Mouse (Mus musculus): ENCODE measurements around the gene Ncam1.

Gene Ncam1

GRCm38 (mm10) chr9:49755214-49755613 is 43.5 kb downstream of the Ncam1 start:
- no peak for DNase-seq (ENCODE audit: low read depth, low spot score)

- no peak for DNase-seq (ENCODE audit: low read depth, low spot score)
Measured at GRCm38 (mm10) chr9:49751466-49751865, 47.3 kb downstream of the Ncam1 start.

GRCm38 (mm10) chr9:49746176-49746575 is 52.5 kb downstream of the Ncam1 start:
- no peak for DNase-seq (ENCODE audit: low read depth, low spot score)

GRCm38 (mm10) chr9:49745696-49746095 is 53.0 kb downstream of the Ncam1 start:
- DNase-seq (ENCODE audit: low read depth, low spot score), result peak; percentile 38

GRCm38 (mm10) chr9:49744286-49744685 is 54.4 kb downstream of the Ncam1 start:
- no peak for DNase-seq (ENCODE audit: low read depth, low spot score)

- DNase-seq (ENCODE audit: low read depth, low spot score), result no peak
Measured at GRCm38 (mm10) chr9:49739935-49740334, 58.8 kb downstream of the Ncam1 start.

GRCm38 (mm10) chr9:49738546-49738945 is 60.2 kb downstream of the Ncam1 start:
- DNase-seq (ENCODE audit: low read depth, low spot score), result no peak

GRCm38 (mm10) chr9:49737166-49737565 is 61.6 kb downstream of the Ncam1 start:
- DNase-seq (ENCODE audit: low read depth, low spot score), result no peak

GRCm38 (mm10) chr9:49734348-49735007 is 64.2 kb downstream of the Ncam1 start:
- no peak for DNase-seq (ENCODE audit: low read depth, low spot score)

- DNase-seq (ENCODE audit: low read depth, low spot score), result no peak
Measured at GRCm38 (mm10) chr9:49733726-49734125, 65.0 kb downstream of the Ncam1 start.

- DNase-seq (ENCODE audit: low read depth, low spot score), result no peak
Measured at GRCm38 (mm10) chr9:49729479-49729878, 69.2 kb downstream of the Ncam1 start.

- DNase-seq (ENCODE audit: low read depth, low spot score), result no peak
Measured at GRCm38 (mm10) chr9:49728211-49728610, 70.5 kb downstream of the Ncam1 start.

GRCm38 (mm10) chr9:49722765-49723164 is 76.0 kb downstream of the Ncam1 start:
- no peak for DNase-seq (ENCODE audit: low read depth, low spot score)

GRCm38 (mm10) chr9:49715121-49715520 is 83.6 kb downstream of the Ncam1 start:
- no peak for DNase-seq (ENCODE audit: low read depth, low spot score)

- no peak for DNase-seq (ENCODE audit: low read depth, low spot score)
Measured at GRCm38 (mm10) chr9:49714091-49714490, 84.6 kb downstream of the Ncam1 start.

- no peak for DNase-seq (ENCODE audit: low read depth, low spot score)
Measured at GRCm38 (mm10) chr9:49707646-49708045, 91.1 kb downstream of the Ncam1 start.

GRCm38 (mm10) chr9:49704196-49704967 is 94.3 kb downstream of the Ncam1 start:
- DNase-seq (ENCODE audit: low read depth, low spot score), result no peak

- no peak for DNase-seq (ENCODE audit: low read depth, low spot score)
Measured at GRCm38 (mm10) chr9:49695371-49695770, 103.4 kb downstream of the Ncam1 start.

GRCm38 (mm10) chr9:49692791-49693190 is 105.9 kb downstream of the Ncam1 start:
- DNase-seq (ENCODE audit: low read depth, low spot score), result no peak

- no peak for DNase-seq (ENCODE audit: low read depth, low spot score)
Measured at GRCm38 (mm10) chr9:49691344-49691743, 107.4 kb downstream of the Ncam1 start.

- DNase-seq (ENCODE audit: low read depth, low spot score), result no peak
Measured at GRCm38 (mm10) chr9:49683566-49684273, 115.0 kb downstream of the Ncam1 start.

- DNase-seq (ENCODE audit: low read depth, low spot score), result no peak
Measured at GRCm38 (mm10) chr9:49681848-49682469, 116.8 kb downstream of the Ncam1 start.

Measured in embryo, embryonic 11.5 days (tissue).